Mouse (Mus musculus): ENCODE data around the gene Prss16.

Prss16 gene

DNA sequence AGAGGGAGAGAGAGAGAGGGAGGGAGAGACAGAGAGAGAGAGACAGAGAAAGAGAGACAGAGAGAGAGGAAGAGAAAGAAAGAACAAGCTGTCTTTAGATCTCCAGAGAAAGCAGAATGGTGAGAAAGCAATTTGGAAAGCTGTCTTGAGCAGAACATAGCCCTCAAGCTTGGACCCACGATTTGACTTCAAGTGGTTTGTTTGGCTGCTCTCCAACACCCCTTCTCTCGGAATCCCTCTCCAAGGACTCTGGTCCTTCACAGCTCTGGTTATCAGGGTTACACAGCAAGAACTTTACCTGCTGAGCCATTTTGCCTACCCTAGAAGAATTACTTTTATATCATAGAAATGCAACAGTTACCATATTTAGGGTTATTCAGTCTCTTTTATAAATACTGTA lies 39.7 kb downstream of the Prss16 start:
- no peak for DNase-seq

DNA sequence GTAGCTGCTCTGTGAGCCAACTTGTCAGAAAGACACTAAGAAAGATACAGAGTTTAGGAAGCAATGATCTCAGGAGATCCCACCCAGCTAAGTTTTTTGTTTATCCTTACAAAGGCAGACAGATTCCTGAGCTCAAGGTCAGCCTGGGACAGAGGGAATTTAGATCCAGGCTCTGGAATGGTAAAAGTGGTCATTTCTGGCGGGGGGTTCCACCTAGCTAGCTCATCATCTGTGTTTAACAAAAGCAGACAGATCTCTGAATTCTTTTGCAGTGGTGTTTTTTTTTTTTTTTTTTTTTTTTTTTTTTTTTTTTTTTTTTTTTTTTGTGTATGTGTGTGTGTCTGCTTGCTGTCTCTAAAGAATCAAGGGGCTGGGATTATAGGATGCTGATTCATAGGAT lies 40.3 kb downstream of the Prss16 start:
- no peak for DNase-seq
